15 mouse cellular contexts compared by ENCODE assay signal in genomic region chr6:54502661-54503115, GRCm38 (mm10).
A peak's percentile ranks its signal among the peaks of the same experiment; 100 is the strongest.
DNase-seq lines count a peak whose midpoint lies in the region; TF ChIP-seq lines count a peak whose summit lies in the region.
"Had no signal": no experiment of that assay in that cellular context is flagged by ENCODE, and none has a peak within 500 bp of the region (broad histone marks: within the 10 kb centered on the region; RNA-seq: fewer than 3 reads in every experiment).

No protein-coding gene starts in this region.

- no peak for TF ChIP-seq POLR2A in kidney, adult 2 months (IDR thresholded peaks at IDR 0.05; ENCODE audit: low read depth, low read length)

- 59% methylated on average over 6 of the region's 6 CpGs for WGBS in kidney, adult 2 months

- H3K36me3 ChIP-seq in kidney, adult 2 months (ENCODE audit: control insufficient read depth, insufficient read depth, low read length): no peaks in the 10 kb centered on the region
- H3K36me3 ChIP-seq: embryonic facial prominence, embryonic 13.5 days; intestine, embryonic 15.5 days; stomach, embryonic 15.5 days had no signal

- H3K4me1 ChIP-seq in kidney, adult 2 months (ENCODE audit: control insufficient read depth, insufficient read depth, low read length): no peaks in the 10 kb centered on the region
- H3K4me1 ChIP-seq: intestine, embryonic 15.5 days; stomach, embryonic 15.5 days had no signal

- no peak overlapping the region for H3K27ac ChIP-seq in kidney, adult 2 months (ENCODE audit: insufficient read depth, low read depth, low read length)
- H3K27ac ChIP-seq: embryonic facial prominence, embryonic 13.5 days; intestine, embryonic 15.5 days; stomach, embryonic 15.5 days had no signal

- TF ChIP-seq CTCF in kidney, adult 2 months (conservative IDR thresholded peaks at IDR 0.05; ENCODE audit: insufficient read depth, insufficient read length, low read depth, low read length): no peak

- H3K4me3 ChIP-seq in kidney, adult 2 months (ENCODE audit: insufficient read depth, low read depth, low read length): no peak overlapping the region
- H3K4me3 ChIP-seq: embryonic facial prominence, embryonic 13.5 days; intestine, embryonic 15.5 days; stomach, embryonic 15.5 days had no signal

- peak; percentile 65 for DNase-seq in adrenal gland, adult 8-10 months
- DNase-seq in adrenal gland, postnatal 4 days (ENCODE audit: low spot score in 2 of 2): no peak
- peak; percentile 4 for DNase-seq in kidney, adult 2 months
- DNase-seq in kidney, adult 11 months: no peak
- peak; percentile 76 for DNase-seq in adrenal gland, postnatal 14 days
- DNase-seq in lung, postnatal 10 days: peak; percentile 74
- no peak for DNase-seq in cerebellum, adult 9-11 months
- no peak for DNase-seq in right cerebral cortex, postnatal 10 days (ENCODE audit: low spot score in 2 of 2)
- DNase-seq: cerebellum, adult 11 months; kidney, postnatal 4 days; midbrain, embryonic 14.5 days had no signal

- H3K27me3 ChIP-seq in kidney, adult 2 months (replicated peaks; ENCODE audit: control insufficient read depth, insufficient read depth, low read length): no peaks in the 10 kb centered on the region
- H3K27me3 ChIP-seq: embryonic facial prominence, embryonic 13.5 days; intestine, embryonic 15.5 days; Patski; stomach, embryonic 15.5 days had no signal

Comparison
In these comparisons a context has a peak if more than half of its experiments do, and no peak if none do; other contexts are left out.
1. DNase-seq: peak in adrenal gland, adult 8-10 months (single experiment), kidney, adult 2 months (single experiment), adrenal gland, postnatal 14 days (single experiment) and lung, postnatal 10 days (single experiment); none in adrenal gland, postnatal 4 days (0 of 2), kidney, adult 11 months (single experiment), cerebellum, adult 9-11 months (single experiment) and right cerebral cortex, postnatal 10 days (0 of 2).